Mouse (Mus musculus): ENCODE measurements around the gene Tmed5. TPM values are rescaled to one million over a fixed set of nuclear protein-coding genes. Genes with fewer than 3 reads are reported as not detected.

The Tmed5 gene
- total and polyA plus RNA-seq, 3 experiments: 61.8 to 214 (median 92.0) TPM

Other genes with a start within 250 kb of the Tmed5 start
- 10 to 100 TPM; 45.6 to 62.3 TPM for gene Rpl5, start 232.1 kb downstream of the Tmed5 start, total RNA-seq (2021)
- 9.9 and 18.3 TPM in 2 replicates for gene Rpl5, start 232.1 kb downstream of the Tmed5 start, polyA plus RNA-seq (2012; rRNA removed)
- gene Fam69a, start 145.5 kb downstream of the Tmed5 start, total RNA-seq (2021): 1 to 10 TPM; 2.7 to 9.1 TPM
- 0.17 and 0.22 TPM in 2 replicates for gene Fam69a, start 145.5 kb downstream of the Tmed5 start, polyA plus RNA-seq (2012; rRNA removed)
- gene Mtf2, start 66.9 kb downstream of the Tmed5 start, total RNA-seq (2021): 10 to 100 TPM; 18.4 to 26.6 TPM
- 4.0 and 5.3 TPM in 2 replicates for gene Mtf2, start 66.9 kb downstream of the Tmed5 start, polyA plus RNA-seq (2012; rRNA removed)
- 1 to 10 TPM in 1 of 2 experiments, under 1 TPM in 1; 0.62 to 1.5 TPM for gene Ccdc18, start 255 bp upstream of the Tmed5 start, total RNA-seq (2021)
- gene Ccdc18, start 255 bp upstream of the Tmed5 start, polyA plus RNA-seq (2012; rRNA removed): 0.10 TPM in 1 of 2 replicates, not detected in the other
- gene Dr1, start 136.3 kb upstream of the Tmed5 start, total RNA-seq (2021): 10 to 100 TPM; 30.4 to 32.7 TPM
- 27.9 and 33.4 TPM in 2 replicates for gene Dr1, start 136.3 kb upstream of the Tmed5 start, polyA plus RNA-seq (2012; rRNA removed)
- 10 to 100 TPM; 11.6 to 13.0 TPM for gene Pigg, start 180.0 kb upstream of the Tmed5 start, total RNA-seq (2021)
- 5.7 and 7.6 TPM in 2 replicates for gene Pigg, start 180.0 kb upstream of the Tmed5 start, polyA plus RNA-seq (2012; rRNA removed)
- gene Gm42517, start 235.3 kb upstream of the Tmed5 start, total RNA-seq (2021): 1 to 10 TPM; 1.6 to 3.3 TPM
- 13.9 and 14.2 TPM in 2 replicates for gene Gm42517, start 235.3 kb upstream of the Tmed5 start, polyA plus RNA-seq (2012; rRNA removed)